Mouse (Mus musculus): ENCODE results near the gene Mtmr10. TPM values are rescaled to one million over a fixed set of nuclear protein-coding genes. Genes with fewer than 3 reads are reported as not detected.

Gene Mtmr10
- polyA plus RNA-seq, 1 experiment: 0.02 TPM

GRCm38 (mm10) chr7:64354206-64354605 is 66.8 kb downstream of the Mtmr10 start:
- peaks cover 45% of the 10 kb centered on the region for H3K36me3 ChIP-seq (ENCODE audit: control insufficient read depth)

GRCm38 (mm10) chr7:64356661-64357060 is 69.2 kb downstream of the Mtmr10 start:
- TF ChIP-seq GATA1 (IDR thresholded peaks at IDR 0.05; ENCODE audit: low read length): no peak
- TF ChIP-seq TAL1 (IDR thresholded peaks at IDR 0.05; ENCODE audit: low read length): no peak

More at GRCm38 (mm10) chr7:64354206-64354605, 66.8 kb downstream of the Mtmr10 start:
- no peak for TF ChIP-seq GATA1 (IDR thresholded peaks at IDR 0.05; ENCODE audit: low read length)
- TF ChIP-seq TAL1 (IDR thresholded peaks at IDR 0.05; ENCODE audit: low read length): no peak
- H3K9me3 ChIP-seq (ENCODE audit: control insufficient read depth, low read length): no peaks in the 10 kb centered on the region
- H3K4me1 ChIP-seq (ENCODE audit: control insufficient read depth): no peaks in the 10 kb centered on the region
- H3K4me3 ChIP-seq (replicated peaks): no peak overlapping the region
- no peaks in the 10 kb centered on the region for H3K27me3 ChIP-seq (ENCODE audit: control insufficient read depth)

GRCm38 (mm10) chr7:64357405-64357804 is 70.0 kb downstream of the Mtmr10 start:
- Histone ChIP-seq H3K4me1 (ENCODE audit: control insufficient read depth) (peaks cover 6% of the 10 kb centered on the region), H3K36me3 (ENCODE audit: control insufficient read depth) (peaks cover 54% of the 10 kb centered on the region), H3K9me3 (ENCODE audit: control insufficient read depth, low read length) (no peaks in the 10 kb centered on the region), H3K27me3 (ENCODE audit: control insufficient read depth) (no peaks in the 10 kb centered on the region), H3K4me3 (replicated peaks) (no peak overlapping the region)
- TF ChIP-seq GATA1 (IDR thresholded peaks at IDR 0.05; ENCODE audit: low read length) (no peak), TAL1 (IDR thresholded peaks at IDR 0.05; ENCODE audit: low read length) (no peak)

More at GRCm38 (mm10) chr7:64356661-64357060, 69.2 kb downstream of the Mtmr10 start:
- no peaks in the 10 kb centered on the region for H3K27me3 ChIP-seq (ENCODE audit: control insufficient read depth)
- H3K9me3 ChIP-seq (ENCODE audit: control insufficient read depth, low read length): no peaks in the 10 kb centered on the region
- peaks cover 6% of the 10 kb centered on the region for H3K4me1 ChIP-seq (ENCODE audit: control insufficient read depth)
- H3K36me3 ChIP-seq (ENCODE audit: control insufficient read depth): peaks cover 50% of the 10 kb centered on the region
- H3K4me3 ChIP-seq (replicated peaks): no peak overlapping the region

- Histone ChIP-seq H3K4me3 (replicated peaks) (no peak overlapping the region), H3K27me3 (ENCODE audit: control insufficient read depth) (no peaks in the 10 kb centered on the region), H3K9me3 (ENCODE audit: control insufficient read depth, low read length) (no peaks in the 10 kb centered on the region), H3K36me3 (ENCODE audit: control insufficient read depth) (peaks cover 54% of the 10 kb centered on the region), H3K4me1 (ENCODE audit: control insufficient read depth) (peaks cover 6% of the 10 kb centered on the region)
- TF ChIP-seq GATA1 (IDR thresholded peaks at IDR 0.05; ENCODE audit: low read length): no peak
- no peak for TF ChIP-seq TAL1 (IDR thresholded peaks at IDR 0.05; ENCODE audit: low read length)
These were observed 71.2 kb downstream of the Mtmr10 start for GRCm38 (mm10) chr7:64358666-64359065.

GRCm38 (mm10) chr7:64359943-64360585 is 72.6 kb downstream of the Mtmr10 start:
- H3K36me3 ChIP-seq (ENCODE audit: control insufficient read depth): peaks cover 64% of the 10 kb centered on the region
- peaks cover 6% of the 10 kb centered on the region for H3K4me1 ChIP-seq (ENCODE audit: control insufficient read depth)

GRCm38 (mm10) chr7:64360586-64360945 is 73.1 kb downstream of the Mtmr10 start:
- H3K36me3 ChIP-seq (ENCODE audit: control insufficient read depth): peaks cover 67% of the 10 kb centered on the region
- no peak overlapping the region for H3K4me3 ChIP-seq (replicated peaks)
- peaks cover 6% of the 10 kb centered on the region for H3K4me1 ChIP-seq (ENCODE audit: control insufficient read depth)
- no peaks in the 10 kb centered on the region for H3K27me3 ChIP-seq (ENCODE audit: control insufficient read depth)
- no peaks in the 10 kb centered on the region for H3K9me3 ChIP-seq (ENCODE audit: control insufficient read depth, low read length)
- no peak for TF ChIP-seq TAL1 (IDR thresholded peaks at IDR 0.05; ENCODE audit: low read length)
- no peak for TF ChIP-seq GATA1 (IDR thresholded peaks at IDR 0.05; ENCODE audit: low read length)

More at GRCm38 (mm10) chr7:64359943-64360585, 72.6 kb downstream of the Mtmr10 start:
- no peaks in the 10 kb centered on the region for H3K9me3 ChIP-seq (ENCODE audit: control insufficient read depth, low read length)
- no peak overlapping the region for H3K4me3 ChIP-seq (replicated peaks)
- H3K27me3 ChIP-seq (ENCODE audit: control insufficient read depth): no peaks in the 10 kb centered on the region
- TF ChIP-seq GATA1 (IDR thresholded peaks at IDR 0.05; ENCODE audit: low read length) (no peak), TAL1 (IDR thresholded peaks at IDR 0.05; ENCODE audit: low read length) (no peak)

- no peaks in the 10 kb centered on the region for H3K4me1 ChIP-seq (ENCODE audit: control insufficient read depth)
- H3K9me3 ChIP-seq (ENCODE audit: control insufficient read depth, low read length): no peaks in the 10 kb centered on the region
- no peaks in the 10 kb centered on the region for H3K27me3 ChIP-seq (ENCODE audit: control insufficient read depth)
- TF ChIP-seq GATA1 (IDR thresholded peaks at IDR 0.05; ENCODE audit: low read length) (no peak), TAL1 (IDR thresholded peaks at IDR 0.05; ENCODE audit: low read length) (no peak)
- peaks cover 72% of the 10 kb centered on the region for H3K36me3 ChIP-seq (ENCODE audit: control insufficient read depth)
- H3K4me3 ChIP-seq (replicated peaks): no peak overlapping the region
These were observed 78.4 kb downstream of the Mtmr10 start for GRCm38 (mm10) chr7:64365863-64366262.

GRCm38 (mm10) chr7:64369841-64370240 is 82.4 kb downstream of the Mtmr10 start:
- Histone ChIP-seq H3K9me3 (ENCODE audit: control insufficient read depth, low read length) (no peaks in the 10 kb centered on the region), H3K36me3 (ENCODE audit: control insufficient read depth) (peaks cover 40% of the 10 kb centered on the region), H3K4me3 (replicated peaks) (no peak overlapping the region), H3K27me3 (ENCODE audit: control insufficient read depth) (no peaks in the 10 kb centered on the region), H3K4me1 (ENCODE audit: control insufficient read depth) (peaks cover 16% of the 10 kb centered on the region)
- TF ChIP-seq GATA1 (IDR thresholded peaks at IDR 0.05; ENCODE audit: low read length) (no peak), TAL1 (IDR thresholded peaks at IDR 0.05; ENCODE audit: low read length) (no peak)

GRCm38 (mm10) chr7:64371940-64372878 is 84.8 kb downstream of the Mtmr10 start:
- Histone ChIP-seq H3K4me3 (replicated peaks) (no peak overlapping the region), H3K36me3 (ENCODE audit: control insufficient read depth) (peaks cover 46% of the 10 kb centered on the region), H3K27me3 (ENCODE audit: control insufficient read depth) (no peaks in the 10 kb centered on the region), H3K4me1 (ENCODE audit: control insufficient read depth) (peaks cover 16% of the 10 kb centered on the region), H3K9me3 (ENCODE audit: control insufficient read depth, low read length) (no peaks in the 10 kb centered on the region)
- TF ChIP-seq TAL1 (IDR thresholded peaks at IDR 0.05; ENCODE audit: low read length): no peak
- no peak for TF ChIP-seq GATA1 (IDR thresholded peaks at IDR 0.05; ENCODE audit: low read length)
